Mouse (Mus musculus): ENCODE data around the gene Znhit2. TPM values are rescaled to one million over a fixed set of nuclear protein-coding genes. Genes with fewer than 3 reads are reported as not detected.

The Znhit2 gene
- polyA plus RNA-seq, 1 experiment from 2014 or later: 40.3 TPM

GRCm38 (mm10) chr19:6097847-6098246 lies 36.9 kb downstream of the Znhit2 start:
- peaks cover 12% of the 10 kb centered on the region for H3K36me3 ChIP-seq (ENCODE audit: control insufficient read depth, insufficient read depth, low read length)
- no peaks in the 10 kb centered on the region for H3K4me1 ChIP-seq (ENCODE audit: control insufficient read depth, insufficient read depth, low read length)
- no peaks in the 10 kb centered on the region for H3K9me3 ChIP-seq (ENCODE audit: control insufficient read depth, low read length)
- H3K4me3 ChIP-seq (ENCODE audit: low read depth, low read length): no peak overlapping the region
- ATAC-seq (ENCODE audit: insufficient number of reproducible peaks, low FRiP score, low TSS enrichment, low read depth) (no peak), DNase-seq (ENCODE audit: low spot score) (no peak)
- H3K4me2 ChIP-seq (ENCODE audit: low read depth, severe bottlenecking): no peak overlapping the region
- no peak overlapping the region for H3K27ac ChIP-seq (replicated peaks; ENCODE audit: low read depth, low read length)
- H3K9ac ChIP-seq (ENCODE audit: low read length): no peak overlapping the region
- H3K27me3 ChIP-seq (ENCODE audit: control insufficient read depth, insufficient read depth, low read length): no peaks in the 10 kb centered on the region
- 91% methylated on average over 3 of the region's 3 CpGs for WGBS

GRCm38 (mm10) chr19:6101186-6101585 lies 40.2 kb downstream of the Znhit2 start:
- H3K9me3 ChIP-seq (ENCODE audit: control insufficient read depth, low read length): no peaks in the 10 kb centered on the region
- H3K4me3 ChIP-seq (ENCODE audit: low read depth, low read length): no peak overlapping the region
- DNase-seq (ENCODE audit: low spot score) (no peak), ATAC-seq (ENCODE audit: insufficient number of reproducible peaks, low FRiP score, low TSS enrichment, low read depth) (no peak)
- H3K27me3 ChIP-seq (ENCODE audit: control insufficient read depth, insufficient read depth, low read length): no peaks in the 10 kb centered on the region
- no peak overlapping the region for H3K27ac ChIP-seq (replicated peaks; ENCODE audit: low read depth, low read length)
- H3K9ac ChIP-seq (ENCODE audit: low read length): no peak overlapping the region
- H3K4me1 ChIP-seq (ENCODE audit: control insufficient read depth, insufficient read depth, low read length): no peaks in the 10 kb centered on the region
- peaks cover 6% of the 10 kb centered on the region for H3K36me3 ChIP-seq (ENCODE audit: control insufficient read depth, insufficient read depth, low read length)
- WGBS: 26% methylated on average over 6 of the region's 6 CpGs
- H3K4me2 ChIP-seq (ENCODE audit: low read depth, severe bottlenecking): no peak overlapping the region

- no peak for DNase-seq (ENCODE audit: low spot score)
- Histone ChIP-seq H3K4me2 (ENCODE audit: low read depth, severe bottlenecking) (no peak overlapping the region), H3K27ac (replicated peaks; ENCODE audit: low read depth, low read length) (no peak overlapping the region), H3K9ac (ENCODE audit: low read length) (no peak overlapping the region), H3K4me1 (ENCODE audit: control insufficient read depth, insufficient read depth, low read length) (no peaks in the 10 kb centered on the region), H3K4me3 (ENCODE audit: low read depth, low read length) (no peak overlapping the region), H3K27me3 (ENCODE audit: control insufficient read depth, insufficient read depth, low read length) (no peaks in the 10 kb centered on the region), H3K36me3 (ENCODE audit: control insufficient read depth, insufficient read depth, low read length) (peaks cover 3% of the 10 kb centered on the region), H3K9me3 (ENCODE audit: control insufficient read depth, low read length) (no peaks in the 10 kb centered on the region)
- 78% methylated on average over 6 of the region's 6 CpGs for WGBS
- no peak for ATAC-seq (ENCODE audit: insufficient number of reproducible peaks, low FRiP score, low TSS enrichment, low read depth)
Measured at GRCm38 (mm10) chr19:6102169-6102853, 41.3 kb downstream of the Znhit2 start.

GRCm38 (mm10) chr19:6104476-6104875 lies 43.5 kb downstream of the Znhit2 start:
- DNase-seq (ENCODE audit: low spot score): no peak

GRCm38 (mm10) chr19:6105586-6105985 lies 44.6 kb downstream of the Znhit2 start, which contains the start of gene Naaladl1:
Gene Naaladl1 (plus strand): TSS chr19:6105782.
- no peaks in the 10 kb centered on the region for H3K27me3 ChIP-seq (ENCODE audit: control insufficient read depth, insufficient read depth, low read length)
- no peak within 1 kb of the TSS for H3K9ac ChIP-seq (ENCODE audit: low read length)
- no peak for DNase-seq (ENCODE audit: low spot score)
- no peak for ATAC-seq (ENCODE audit: insufficient number of reproducible peaks, low FRiP score, low TSS enrichment, low read depth)
- no peaks in the 10 kb centered on the region for H3K9me3 ChIP-seq (ENCODE audit: control insufficient read depth, low read length)
- WGBS: 81% methylated on average over 7 of the region's 7 CpGs
- H3K4me2 ChIP-seq (ENCODE audit: low read depth, severe bottlenecking): no peak within 1 kb of the TSS
- no peaks in the 10 kb centered on the region for H3K36me3 ChIP-seq (ENCODE audit: control insufficient read depth, insufficient read depth, low read length)
- H3K27ac ChIP-seq (replicated peaks; ENCODE audit: low read depth, low read length): no peak within 1 kb of the TSS
- no peaks in the 10 kb centered on the region for H3K4me1 ChIP-seq (ENCODE audit: control insufficient read depth, insufficient read depth, low read length)
- no peak within 1 kb of the TSS for H3K4me3 ChIP-seq (ENCODE audit: low read depth, low read length)

More at GRCm38 (mm10) chr19:6104476-6104875, 43.5 kb downstream of the Znhit2 start:
- no peak overlapping the region for H3K4me2 ChIP-seq (ENCODE audit: low read depth, severe bottlenecking)
- no peaks in the 10 kb centered on the region for H3K27me3 ChIP-seq (ENCODE audit: control insufficient read depth, insufficient read depth, low read length)
- no peak for ATAC-seq (ENCODE audit: insufficient number of reproducible peaks, low FRiP score, low TSS enrichment, low read depth)
- H3K36me3 ChIP-seq (ENCODE audit: control insufficient read depth, insufficient read depth, low read length): peaks cover 3% of the 10 kb centered on the region
- H3K27ac ChIP-seq (replicated peaks; ENCODE audit: low read depth, low read length): no peak overlapping the region
- no peak overlapping the region for H3K4me3 ChIP-seq (ENCODE audit: low read depth, low read length)
- no peak overlapping the region for H3K9ac ChIP-seq (ENCODE audit: low read length)
- H3K4me1 ChIP-seq (ENCODE audit: control insufficient read depth, insufficient read depth, low read length): no peaks in the 10 kb centered on the region
- no peaks in the 10 kb centered on the region for H3K9me3 ChIP-seq (ENCODE audit: control insufficient read depth, low read length)
- 88% methylated on average over 4 of the region's 4 CpGs for WGBS

Small RNA genes lying within 50 kb of the gene (microRNA-seq; reads per million reads assigned to microRNA genes)
- gene Mir6988: 0.92 reads per million

Other genes starting within 250 kb of the Znhit2 start
- 21.2 and 24.4 TPM in 2 replicates for gene Frmd8, start 185.9 kb upstream of the Znhit2 start, polyA plus RNA-seq (2014; fragmentation: Nextera tagmentation; extraction: Ambion mirVana)
- 1.5 TPM in 2 replicates for gene Slc25a45, start 183.4 kb upstream of the Znhit2 start, polyA plus RNA-seq (2014; fragmentation: Nextera tagmentation; extraction: Ambion mirVana)
- 4.7 and 5.1 TPM in 2 replicates for gene Tigd3, start 167.0 kb upstream of the Znhit2 start, polyA plus RNA-seq (2014; fragmentation: Nextera tagmentation; extraction: Ambion mirVana)
- 209 and 218 TPM in 2 replicates for gene Dpf2, start 148.2 kb upstream of the Znhit2 start, polyA plus RNA-seq (2014; fragmentation: Nextera tagmentation; extraction: Ambion mirVana)
- gene Cdc42ep2, start 136.4 kb upstream of the Znhit2 start, polyA plus RNA-seq (2014; fragmentation: Nextera tagmentation; extraction: Ambion mirVana): 1.5 and 2.2 TPM in 2 replicates
- 109 and 111 TPM in 2 replicates for gene Pola2, start 97.0 kb upstream of the Znhit2 start, polyA plus RNA-seq (2014; fragmentation: Nextera tagmentation; extraction: Ambion mirVana)
- gene Slc22a20, start 75.0 kb upstream of the Znhit2 start, polyA plus RNA-seq (2014; fragmentation: Nextera tagmentation; extraction: Ambion mirVana): not detected in 2 replicates
- gene Capn1, start 45.3 kb upstream of the Znhit2 start, polyA plus RNA-seq (2014; fragmentation: Nextera tagmentation; extraction: Ambion mirVana): 3.6 and 4.5 TPM in 2 replicates
- 30.3 and 32.2 TPM in 2 replicates for gene Syvn1, start 14.6 kb upstream of the Znhit2 start, polyA plus RNA-seq (2014; fragmentation: Nextera tagmentation; extraction: Ambion mirVana)
- gene Mrpl49, start 3.4 kb upstream of the Znhit2 start, polyA plus RNA-seq (2014; fragmentation: Nextera tagmentation; extraction: Ambion mirVana): 95.3 and 98.6 TPM in 2 replicates
- 894 and 914 TPM in 2 replicates for gene Fau, start 3.3 kb upstream of the Znhit2 start, polyA plus RNA-seq (2014; fragmentation: Nextera tagmentation; extraction: Ambion mirVana)
- 21.6 and 25.2 TPM in 2 replicates for gene Tm7sf2, start 7.2 kb downstream of the Znhit2 start, polyA plus RNA-seq (2014; fragmentation: Nextera tagmentation; extraction: Ambion mirVana)
- 50.7 and 52.1 TPM in 2 replicates for gene Vps51, start 16.0 kb downstream of the Znhit2 start, polyA plus RNA-seq (2014; fragmentation: Nextera tagmentation; extraction: Ambion mirVana)
- gene Tmem262, start 18.8 kb downstream of the Znhit2 start, polyA plus RNA-seq (2014; fragmentation: Nextera tagmentation; extraction: Ambion mirVana): not detected in 2 replicates
- gene Gm28374, start 21.1 kb downstream of the Znhit2 start, polyA plus RNA-seq (2014; fragmentation: Nextera tagmentation; extraction: Ambion mirVana): 2.1 and 2.9 TPM in 2 replicates
- gene Zfpl1, start 23.8 kb downstream of the Znhit2 start, polyA plus RNA-seq (2014; fragmentation: Nextera tagmentation; extraction: Ambion mirVana): 73.5 and 82.1 TPM in 2 replicates
- gene Cdca5, start 23.8 kb downstream of the Znhit2 start, polyA plus RNA-seq (2014; fragmentation: Nextera tagmentation; extraction: Ambion mirVana): 60.5 and 63.8 TPM in 2 replicates
- gene AC131692.1, start 33.2 kb downstream of the Znhit2 start, polyA plus RNA-seq (2014; fragmentation: Nextera tagmentation; extraction: Ambion mirVana): 0.70 TPM in 1 of 2 replicates, not detected in the other
- gene Naaladl1, start 44.6 kb downstream of the Znhit2 start, polyA plus RNA-seq (2014; fragmentation: Nextera tagmentation; extraction: Ambion mirVana): 0.47 and 0.87 TPM in 2 replicates
- gene Sac3d1, start 57.5 kb downstream of the Znhit2 start, polyA plus RNA-seq (2014; fragmentation: Nextera tagmentation; extraction: Ambion mirVana): 65.4 and 65.8 TPM in 2 replicates
- 27.1 and 27.7 TPM in 2 replicates for gene Snx15, start 67.1 kb downstream of the Znhit2 start, polyA plus RNA-seq (2014; fragmentation: Nextera tagmentation; extraction: Ambion mirVana)
- not detected in 2 replicates for gene Batf2, start 79.8 kb downstream of the Znhit2 start, polyA plus RNA-seq (2014; fragmentation: Nextera tagmentation; extraction: Ambion mirVana)
- gene Arl2, start 80.4 kb downstream of the Znhit2 start, polyA plus RNA-seq (2014; fragmentation: Nextera tagmentation; extraction: Ambion mirVana): 66.8 and 68.0 TPM in 2 replicates
- not detected in 2 replicates for gene Majin, start 123.2 kb downstream of the Znhit2 start, polyA plus RNA-seq (2014; fragmentation: Nextera tagmentation; extraction: Ambion mirVana)
- gene Gpha2, start 165.2 kb downstream of the Znhit2 start, polyA plus RNA-seq (2014; fragmentation: Nextera tagmentation; extraction: Ambion mirVana): 2.0 and 2.4 TPM in 2 replicates
- gene Ppp2r5b, start 174.7 kb downstream of the Znhit2 start, polyA plus RNA-seq (2014; fragmentation: Nextera tagmentation; extraction: Ambion mirVana): 18.6 and 19.2 TPM in 2 replicates
- gene Atg2a, start 180.5 kb downstream of the Znhit2 start, polyA plus RNA-seq (2014; fragmentation: Nextera tagmentation; extraction: Ambion mirVana): 8.9 and 10.5 TPM in 2 replicates
- 56.1 and 59.3 TPM in 2 replicates for gene Ehd1, start 215.5 kb downstream of the Znhit2 start, polyA plus RNA-seq (2014; fragmentation: Nextera tagmentation; extraction: Ambion mirVana)
- 0.54 and 0.69 TPM in 2 replicates for gene Cdc42bpg, start 245.3 kb downstream of the Znhit2 start, polyA plus RNA-seq (2014; fragmentation: Nextera tagmentation; extraction: Ambion mirVana)